Mouse (Mus musculus) Muller cell, postnatal 12 days (primary cell): ENCODE results near the gene Gm20837.
"Not testable (repeated sequence)": the region's sequence is repeated elsewhere in the genome, so short reads cannot be mapped to it uniquely, and the experiment has no call there.

ENCODE experiments used
- DNase-seq: peaks from one replicate; pipeline ENCODE4 v3.0.0-alpha.2; 2015; ENCODE audit errors: inconsistent ontology term

Gm20837 gene

GRCm38 (mm10) chrY:90400948-90401347, at the start of gene Gm20837:
Gm20837 (plus strand) TSS chrY:90401248.
- DNase-seq = not testable (repeated sequence)
